8 mouse cellular contexts compared by ENCODE assay signal in the genomic region with DNA sequence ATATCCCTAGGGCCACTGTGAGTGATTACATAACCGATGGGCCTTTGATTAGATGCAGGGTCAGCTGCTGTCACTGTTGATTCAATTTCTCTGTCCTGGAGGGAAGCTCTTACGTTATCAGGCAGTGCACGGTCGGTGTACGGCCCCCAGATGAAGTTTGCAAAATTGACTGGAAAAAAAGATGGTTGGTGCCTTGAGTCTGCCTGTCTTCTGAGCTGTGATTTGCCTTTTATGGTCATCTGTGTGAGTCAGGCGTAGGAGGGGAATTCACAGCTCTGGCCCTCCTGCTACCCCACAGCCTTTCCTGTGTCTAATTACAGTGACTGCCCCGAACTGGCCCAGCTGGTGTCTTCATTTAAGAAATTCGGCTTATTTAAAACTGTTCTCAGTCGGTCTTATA. TPM values are rescaled to one million over a fixed set of nuclear protein-coding genes. Genes with fewer than 3 reads are reported as not detected.
A peak's percentile ranks its signal among the peaks of the same experiment; 100 is the strongest.
DNase-seq lines count a peak whose midpoint lies in the region; ATAC-seq lines count a peak whose summit lies in the region.

No protein-coding gene starts in this region.

- ATAC-seq in megakaryocyte, adult 5-6 weeks (ENCODE audit: poor library complexity, severe bottlenecking) = peak; percentile 36; the same call in 1 of the 2 replicates

- DNase-seq in adrenal gland, postnatal 10 days = peak; percentile 25
- DNase-seq in adrenal gland, postnatal 25 days = no peak
- DNase-seq in ovary, adult 18-20 months (ENCODE audit: low spot score) = peak; percentile 19
- DNase-seq in ovary, postnatal 10 days (ENCODE audit: low spot score) = no peak
- peak; percentile 35 to 43 for DNase-seq in heart, postnatal 14 days
- DNase-seq in thymus, adult 18-20 months = no peak
- DNase-seq in cerebellum, postnatal 25 days = no peak

- intact Hi-C loops in heart, postnatal 14 days (cut with DNase I) = no loop called here

RNA-seq across cellular contexts. Expression of a gene that starts 16.7 kb away (rescaled TPM):
- total RNA-seq in adrenal gland, postnatal 10 days (2021) = 1 to 10 TPM; 4.6 to 7.0 TPM
- total RNA-seq in adrenal gland, postnatal 25 days (2021) = 0.81 and 1.1 TPM in 2 replicates
- 1 to 10 TPM; 2.2 to 3.5 TPM for total RNA-seq in heart, postnatal 14 days (2021)
- total RNA-seq in megakaryocyte, adult 5-6 weeks (2015) = not detected in 2 replicates
- 0.08 and 0.15 TPM in 2 replicates for total RNA-seq in megakaryocyte, adult 5-6 weeks (2017)

RNA-seq across cellular contexts. Expression of a gene that starts 52.9 kb away (rescaled TPM):
- total RNA-seq in adrenal gland, postnatal 10 days (2021) = 10 to 100 TPM; 51.5 to 52.5 TPM
- total RNA-seq in adrenal gland, postnatal 25 days (2021) = 54.7 and 64.6 TPM in 2 replicates
- total RNA-seq in heart, postnatal 14 days (2021) = 10 to 100 TPM; 29.4 to 29.7 TPM
- 18.4 and 22.9 TPM in 2 replicates for total RNA-seq in megakaryocyte, adult 5-6 weeks (2015)
- total RNA-seq in megakaryocyte, adult 5-6 weeks (2017) = 32.6 and 33.4 TPM in 2 replicates

Comparison
In these comparisons a context has a peak if more than half of its experiments do, and no peak if none do; other contexts are left out.
1. DNase-seq: peak in adrenal gland, postnatal 10 days (single experiment), ovary, adult 18-20 months (single experiment) and heart, postnatal 14 days (2 of 2); none in adrenal gland, postnatal 25 days (single experiment), ovary, postnatal 10 days (single experiment), thymus, adult 18-20 months (0 of 2) and cerebellum, postnatal 25 days (0 of 2).